Comparison of ENCODE assay signal across 1 mouse cellular context in the genomic region with DNA sequence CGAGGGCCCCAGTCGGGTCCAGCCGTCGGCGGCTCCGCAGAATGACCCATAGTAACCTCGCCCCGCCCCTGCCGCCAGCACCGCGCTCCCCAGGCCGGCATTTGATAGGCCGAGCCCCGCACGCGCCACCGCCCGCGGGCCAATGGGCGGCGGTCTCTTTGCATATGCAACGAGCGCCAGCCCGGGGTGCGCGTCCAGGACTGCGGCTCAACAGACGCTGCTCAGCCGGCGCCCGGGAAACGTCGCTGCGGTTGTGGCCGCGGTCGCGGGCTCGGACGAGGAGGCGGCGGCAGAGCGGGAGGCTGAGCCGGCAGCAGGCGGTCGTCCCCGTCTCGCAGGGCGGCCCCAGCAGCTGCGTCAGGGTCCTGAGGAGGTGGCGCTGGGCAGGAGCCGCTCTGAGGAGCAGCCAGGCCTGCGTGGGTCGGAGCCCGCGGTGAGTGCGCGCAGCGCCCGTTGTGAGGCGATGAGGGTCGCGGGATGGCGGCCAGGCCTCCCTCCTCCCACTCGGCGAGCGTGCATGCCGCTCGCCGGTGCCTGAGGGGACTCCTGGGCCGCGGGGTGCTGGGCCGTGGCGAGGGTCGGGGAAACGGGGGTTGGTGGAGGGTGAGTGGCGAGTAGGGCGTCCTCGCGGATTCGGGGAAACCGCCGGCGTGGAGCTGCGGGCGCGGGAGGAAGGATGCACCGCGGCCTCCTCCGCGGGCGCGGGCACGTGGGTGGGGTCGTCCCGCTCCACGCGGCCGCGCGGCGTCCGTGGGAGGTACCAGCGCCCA.
TF ChIP-seq lines count a peak whose summit lies in the region.

Gene Acsl3 (plus strand): TSS at position 155 of the 770 bp plus-strand sequence.
Gene Utp14b (plus strand): TSS at position 368 of the 770 bp plus-strand sequence.

TF ChIP-seq in CH12.LX, 34 proteins besides CTCF, POLR2A, EP300 and RAD21 (continued from another document):
- TF ChIP-seq MXI1 (IDR thresholded peaks at IDR 0.05; ENCODE audit: low read depth, low read length) (peak; percentile 65), E2F4 (IDR thresholded peaks at IDR 0.05; ENCODE audit: insufficient replicate concordance, low read depth, low read length) (no peak), NELFE (IDR thresholded peaks at IDR 0.05; ENCODE audit: low read depth, low read length) (peak; percentile 97), GABPA (IDR thresholded peaks at IDR 0.05; ENCODE audit: insufficient replicate concordance, low read depth, low read length) (no peak), ELF1 (IDR thresholded peaks at IDR 0.05; ENCODE audit: low read depth, low read length) (peak; percentile 20; the same call in 1 of the 2 replicates), POLR2AphosphoS2 (IDR thresholded peaks at IDR 0.05; ENCODE audit: low read depth, low read length) (peak; percentile 83; the same call in 1 of the 2 replicates), CHD1 (IDR thresholded peaks at IDR 0.05; ENCODE audit: low read depth, low read length) (no peak), IRF4 (IDR thresholded peaks at IDR 0.05; ENCODE audit: low read depth, low read length) (no peak; the same call in 1 of the 2 replicates), RCOR1 (conservative IDR thresholded peaks at IDR 0.05; ENCODE audit: low read depth, low read length) (no peak), JUN (IDR thresholded peaks at IDR 0.05; ENCODE audit: insufficient read depth, low read depth, low read length) (no peak), MAZ (IDR thresholded peaks at IDR 0.05; ENCODE audit: low read depth, low read length) (peak; percentile 19; the same call in 1 of the 2 replicates), UBTF (IDR thresholded peaks at IDR 0.05; ENCODE audit: low read depth, low read length) (peak; percentile 96), CHD2 (IDR thresholded peaks at IDR 0.05; ENCODE audit: low read length) (peak; percentile 55), ZC3H11A (IDR thresholded peaks at IDR 0.05; ENCODE audit: low read depth, low read length) (no peak), TBP (conservative IDR thresholded peaks at IDR 0.05; ENCODE audit: low read depth, low read length) (peak; percentile 85), USF2 (conservative IDR thresholded peaks at IDR 0.05; ENCODE audit: low read depth, low read length) (peak; percentile 36; the same call in 1 of the 2 replicates), ETS1 (conservative IDR thresholded peaks at IDR 0.05; ENCODE audit: low read depth, low read length) (peak; percentile 8; the same call in 1 of the 2 replicates), MAX (IDR thresholded peaks at IDR 0.05; ENCODE audit: low read length) (no peak), JUND (conservative IDR thresholded peaks at IDR 0.05; ENCODE audit: low read depth, low read length) (no peak), MYC (IDR thresholded peaks at IDR 0.05; ENCODE audit: low read depth, low read length) (no peak), BHLHE40 (IDR thresholded peaks at IDR 0.05; ENCODE audit: low read depth, low read length) (peak; percentile 60; the same call in 1 of the 2 replicates), MAFK (IDR thresholded peaks at IDR 0.05; ENCODE audit: insufficient replicate concordance, low read length) (no peak), TCF12 (IDR thresholded peaks at IDR 0.05; ENCODE audit: low read depth, low read length) (peak; percentile 99)
